Mouse (Mus musculus) myocyte (in vitro differentiated cells): ENCODE data around the gene Mcm10. TPM values are rescaled to one million over a fixed set of nuclear protein-coding genes. Genes with fewer than 3 reads are reported as not detected.

ENCODE experiments used
- H3K27me3 ChIP-seq: one replicate; pipeline ENCODE4 v1.6.1; 2011; ENCODE audit not compliant: control insufficient read depth, insufficient read depth, insufficient read length
- H3K36me3 ChIP-seq: one replicate; pipeline ENCODE4 v1.6.1; 2011; ENCODE audit not compliant: control insufficient read depth, insufficient read depth
- H3K4me2 ChIP-seq: one replicate; pipeline ENCODE4 v1.6.1; 2011; ENCODE audit warnings: low read depth, control low read depth
- H3K4me3 ChIP-seq: one replicate; pipeline ENCODE4 v1.5.1; 2011; ENCODE audit warnings: mild to moderate bottlenecking, control low read depth, moderate library complexity
- H3K79me2 ChIP-seq: one replicate; pipeline ENCODE4 v1.6.1; 2011; ENCODE audit not compliant: control insufficient read depth, insufficient read depth
- H3ac ChIP-seq: one replicate; pipeline ENCODE4 v1.6.1; 2011; ENCODE audit not compliant: control insufficient read depth, insufficient read length
- CEBPB ChIP-seq: IDR thresholded peaks from 2 replicates; pipeline ENCODE4 v1.6.1; 2011; ENCODE audit warnings: mild to moderate bottlenecking, moderate library complexity; ENCODE audit not compliant: poor library complexity, insufficient read depth, severe bottlenecking
- E2F4 ChIP-seq: IDR thresholded peaks from one replicate; pipeline ENCODE4 v1.6.1; 2011; ENCODE audit warnings: mild to moderate bottlenecking, control low read depth, moderate library complexity; ENCODE audit not compliant: insufficient read depth
- MAX ChIP-seq: IDR thresholded peaks from one replicate; pipeline ENCODE4 v1.6.1; 2011; ENCODE audit warnings: low read depth, mild to moderate bottlenecking, control low read depth
- MYOD1 ChIP-seq, 3 experiments: IDR thresholded peaks; one replicate each; pipeline ENCODE4 v1.6.1; 2011; ENCODE audit warnings: control low read depth in 2 of 3, low read depth in 2 of 3, mild to moderate bottlenecking in 2 of 3, moderate library complexity in 1 of 3; ENCODE audit not compliant: insufficient read length in 2 of 3, control insufficient read depth in 1 of 3
- MYOG ChIP-seq, 3 experiments: IDR thresholded peaks; one replicate each; pipeline ENCODE4 v1.6.1; 2011; ENCODE audit warnings: control low read depth in 2 of 3, low read depth in 2 of 3, mild to moderate bottlenecking in 2 of 3; ENCODE audit not compliant: insufficient read length in 2 of 3, control insufficient read depth in 1 of 3, insufficient read depth in 1 of 3
- POLR2A ChIP-seq: IDR thresholded peaks from one replicate; pipeline ENCODE4 v1.6.1; 2011; ENCODE audit warnings: low read depth, mild to moderate bottlenecking, control low read depth, moderate library complexity; ENCODE audit not compliant: insufficient read length
- POLR2AphosphoS2 ChIP-seq: IDR thresholded peaks from one replicate; pipeline ENCODE4 v1.6.1; 2011; ENCODE audit warnings: low read depth, control low read depth; ENCODE audit not compliant: insufficient read length
- REST ChIP-seq: IDR thresholded peaks from one replicate; pipeline ENCODE4 v1.6.1; 2011; ENCODE audit warnings: mild to moderate bottlenecking, control low read depth, moderate library complexity; ENCODE audit not compliant: insufficient read depth, insufficient read length
- SRF ChIP-seq: IDR thresholded peaks from one replicate; pipeline ENCODE4 v1.6.1; 2011; ENCODE audit warnings: low read depth; ENCODE audit not compliant: control insufficient read depth, insufficient read length
- TCF12 ChIP-seq: IDR thresholded peaks from one replicate; pipeline ENCODE4 v1.6.1; 2011; ENCODE audit warnings: mild to moderate bottlenecking, control low read depth; ENCODE audit not compliant: poor library complexity, insufficient read depth, severe bottlenecking
- TCF3 ChIP-seq: IDR thresholded peaks from one replicate; pipeline ENCODE4 v1.6.1; 2011; ENCODE audit warnings: low read depth, control low read depth; ENCODE audit not compliant: insufficient read length
- USF1 ChIP-seq: IDR thresholded peaks from one replicate; pipeline ENCODE4 v1.6.1; 2011; ENCODE audit warnings: low read depth, mild to moderate bottlenecking, control low read depth, moderate library complexity
- polyA plus RNA-seq: library from polyadenylated mRNA; unstranded; fragments of >200 nt; fragmentation: generic; extraction: Trizol; gene quantifications from one replicate; pipeline ENCODE4 v1.2.1, GENCODE M21; 2012; ENCODE audit warnings: missing spikeins

Gene Mcm10
- polyA plus RNA-seq, 1 experiment, result 4.2 TPM

GRCm38 (mm10) chr2:5027057-5027456 lies 14.5 kb upstream of the Mcm10 start:
- H3ac ChIP-seq, result no peak overlapping the region
- no peaks in the 10 kb centered on the region for H3K27me3 ChIP-seq
- peaks cover 11% of the 10 kb centered on the region for H3K36me3 ChIP-seq
- H3K79me2 ChIP-seq, result no peaks in the 10 kb centered on the region
- no peak overlapping the region for H3K4me3 ChIP-seq
- no peak for TF ChIP-seq TCF3
- no peak for TF ChIP-seq REST
- TF ChIP-seq TCF12, result no peak
- TF ChIP-seq MYOD1 (IDR thresholded peaks at IDR 0.05; ENCODE audit: control insufficient read depth in 1 of 3, insufficient read length in 2 of 3, low read depth in 2 of 3), result no peak
- no peak for TF ChIP-seq E2F4
- no peak for TF ChIP-seq MYOG (IDR thresholded peaks at IDR 0.05; ENCODE audit: control insufficient read depth in 1 of 3, insufficient read depth in 1 of 3, insufficient read length in 2 of 3, low read depth in 2 of 3)
- TF ChIP-seq POLR2A, result no peak
- TF ChIP-seq POLR2AphosphoS2, result no peak
- TF ChIP-seq CEBPB, result no peak
- no peak for TF ChIP-seq SRF
- TF ChIP-seq USF1, result no peak
- no peak overlapping the region for H3K4me2 ChIP-seq

GRCm38 (mm10) chr2:5025162-5025733 lies 12.7 kb upstream of the Mcm10 start:
- Histone ChIP-seq H3K27me3 (no peaks in the 10 kb centered on the region), H3K4me2 (no peak overlapping the region), H3K36me3 (peaks cover 15% of the 10 kb centered on the region), H3K79me2 (no peaks in the 10 kb centered on the region), H3K4me3 (no peak overlapping the region), H3ac (no peak overlapping the region)
- TF ChIP-seq MYOD1 (IDR thresholded peaks at IDR 0.05; ENCODE audit: control insufficient read depth in 1 of 3, insufficient read length in 2 of 3, low read depth in 2 of 3), result no peak
- TF ChIP-seq USF1, result no peak
- TF ChIP-seq SRF, result no peak
- no peak for TF ChIP-seq REST
- TF ChIP-seq POLR2AphosphoS2, result no peak
- TF ChIP-seq E2F4, result no peak
- no peak for TF ChIP-seq TCF3
- TF ChIP-seq MAX, result no peak
- TF ChIP-seq MYOG (IDR thresholded peaks at IDR 0.05; ENCODE audit: control insufficient read depth in 1 of 3, insufficient read depth in 1 of 3, insufficient read length in 2 of 3, low read depth in 2 of 3), result no peak
- no peak for TF ChIP-seq CEBPB
- TF ChIP-seq TCF12, result no peak
- TF ChIP-seq POLR2A, result no peak

- no peaks in the 10 kb centered on the region for H3K27me3 ChIP-seq
- TF ChIP-seq CEBPB, result no peak
- TF ChIP-seq TCF3, result no peak
- no peak for TF ChIP-seq MAX
- TF ChIP-seq MYOG (IDR thresholded peaks at IDR 0.05; ENCODE audit: control insufficient read depth in 1 of 3, insufficient read depth in 1 of 3, insufficient read length in 2 of 3, low read depth in 2 of 3), result no peak
- TF ChIP-seq REST, result no peak
- H3K79me2 ChIP-seq, result no peaks in the 10 kb centered on the region
- no peak overlapping the region for H3K4me2 ChIP-seq
- no peak overlapping the region for H3ac ChIP-seq
- H3K4me3 ChIP-seq, result no peak overlapping the region
- H3K36me3 ChIP-seq, result peaks cover 11% of the 10 kb centered on the region
These were observed 11.3 kb upstream of the Mcm10 start for GRCm38 (mm10) chr2:5023699-5024399.

GRCm38 (mm10) chr2:5023275-5023674 lies 10.7 kb upstream of the Mcm10 start:
- no peak overlapping the region for H3K4me2 ChIP-seq
- TF ChIP-seq REST, result no peak
- no peak for TF ChIP-seq MAX
- TF ChIP-seq USF1, result no peak
- no peak for TF ChIP-seq TCF3
- no peak for TF ChIP-seq POLR2A
- no peak for TF ChIP-seq TCF12
- no peak for TF ChIP-seq POLR2AphosphoS2
- no peak for TF ChIP-seq MYOD1 (IDR thresholded peaks at IDR 0.05; ENCODE audit: control insufficient read depth in 1 of 3, insufficient read length in 2 of 3, low read depth in 2 of 3)
- TF ChIP-seq CEBPB, result no peak
- no peaks in the 10 kb centered on the region for H3K79me2 ChIP-seq
- H3K4me3 ChIP-seq, result no peak overlapping the region
- H3ac ChIP-seq, result no peak overlapping the region
- H3K27me3 ChIP-seq, result no peaks in the 10 kb centered on the region
- peaks cover 11% of the 10 kb centered on the region for H3K36me3 ChIP-seq
